Mouse (Mus musculus) kidney, embryonic 14.5 days (tissue): Measurements from ENCODE around the gene Zdhhc17. TPM values are rescaled to one million over a fixed set of nuclear protein-coding genes. Genes with fewer than 3 reads are reported as not detected.

Experiments
- ATAC-seq: fragments of 200-750 bp; cut with Nextera tagmentation; 2 replicates; pipeline ENCODE4 v1.8.0; 2017; ENCODE audit warnings: moderate number of reproducible peaks, mild to moderate bottlenecking, moderate TSS enrichment, moderate library complexity; ENCODE audit not compliant: low FRiP score, low TSS enrichment
- H3K27ac ChIP-seq: fragments of 300-500 bp; sonication (generic); 2 replicates; pipeline ENCODE4 v1.5.1; 2014; ENCODE audit warnings: low read depth, mild to moderate bottlenecking, low read length, moderate library complexity, mixed read lengths
- H3K27me3 ChIP-seq: fragments of 300-500 bp; sonication (generic); 2 replicates; pipeline ENCODE4 v1.6.1; 2014; ENCODE audit warnings: mild to moderate bottlenecking, low read length; ENCODE audit not compliant: control insufficient read depth, insufficient read depth
- H3K36me3 ChIP-seq: fragments of 300-500 bp; sonication (generic); 2 replicates; pipeline ENCODE4 v1.6.1; 2014; ENCODE audit warnings: low read length, mixed read lengths; ENCODE audit not compliant: control insufficient read depth, insufficient read depth
- H3K4me1 ChIP-seq: fragments of 300-500 bp; sonication (generic); 2 replicates; pipeline ENCODE4 v1.6.1; 2014; ENCODE audit warnings: low read length, mixed read lengths; ENCODE audit not compliant: control insufficient read depth, insufficient read depth
- H3K4me2 ChIP-seq: fragments of 300-500 bp; sonication (generic); replicated peaks from 2 replicates; pipeline ENCODE4 v1.6.1; 2014; ENCODE audit warnings: low read depth, mild to moderate bottlenecking, low read length
- H3K4me3 ChIP-seq: fragments of 300-500 bp; sonication (generic); 2 replicates; pipeline ENCODE4 v1.5.1; 2014; ENCODE audit warnings: mild to moderate bottlenecking, low read length
- H3K9ac ChIP-seq: fragments of 300-500 bp; sonication (generic); 2 replicates; pipeline ENCODE4 v1.6.1; 2014; ENCODE audit warnings: low read depth, mild to moderate bottlenecking, low read length, moderate library complexity
- H3K9me3 ChIP-seq: fragments of 300-500 bp; sonication (generic); 2 replicates; pipeline ENCODE4 v1.6.1; 2016; ENCODE audit warnings: low read length; ENCODE audit not compliant: control insufficient read depth
- WGBS: fragments of 180-500 bp; shearing (Covaris S2); extraction: QIAGEN DNeasy Blood & Tissue Kit; methylation state at CpG from one replicate; pipeline ENCODE4 v1.1.7; 2014; 5-methylcytosine and 5-hydroxymethylcytosine counted together
- polyA plus RNA-seq: library from polyadenylated mRNA; unstranded; fragments of >200 nt; fragmentation: Nextera tagmentation; extraction: Ambion mirVana; gene quantifications from 2 replicates; pipeline ENCODE4 v1.2.1, GENCODE M21; 2014

The Zdhhc17 gene
- polyA plus RNA-seq, 1 experiment from 2014 or later = 33.5 TPM

DNA sequence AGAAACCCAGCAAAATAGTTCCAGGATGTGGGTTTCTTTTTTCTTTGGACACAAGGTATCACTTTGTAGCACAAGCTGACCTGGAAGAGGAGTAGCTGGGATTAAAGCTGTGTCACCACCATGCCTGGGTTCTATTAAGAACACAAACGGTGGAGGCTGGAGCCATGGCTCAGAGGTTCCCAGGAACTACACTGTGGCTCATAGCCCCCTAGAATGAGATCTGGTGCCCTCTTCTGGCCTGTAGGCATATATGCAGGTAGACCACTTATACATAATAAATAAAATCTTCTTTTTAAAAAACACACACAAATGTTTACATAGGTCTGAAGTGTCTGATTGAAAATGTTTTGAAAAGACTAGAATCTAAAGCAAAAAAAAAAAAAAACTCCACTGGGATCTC lies 33.9 kb downstream of the Zdhhc17 start:
- Histone ChIP-seq H3K27me3 (no peaks in the 10 kb centered on the region), H3K36me3 (peaks cover 41% of the 10 kb centered on the region)
- ATAC-seq = peak; percentile 69; the same call in 1 of the 2 replicates

DNA sequence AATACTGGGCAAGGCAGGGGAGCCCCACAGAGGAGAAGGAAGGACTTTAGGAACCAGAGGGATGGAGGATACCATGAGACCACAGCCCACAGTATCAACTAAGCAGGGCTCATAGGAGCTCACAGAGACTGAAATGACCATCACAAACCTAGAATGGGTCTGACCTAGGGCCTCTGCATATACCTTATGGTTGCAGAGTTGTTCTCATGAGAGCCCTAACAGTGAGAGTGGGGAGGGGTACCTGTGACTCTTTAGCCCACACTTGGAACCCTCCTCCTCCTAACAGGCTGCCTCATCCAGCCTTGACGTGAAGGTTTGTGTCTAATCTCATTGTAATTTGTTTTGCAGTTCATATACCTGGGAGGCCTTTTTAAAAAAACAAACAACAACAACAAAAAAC lies 35.1 kb downstream of the Zdhhc17 start:
- 91% methylated on average over 1 of the region's 1 CpGs for WGBS
- Histone ChIP-seq H3K4me3 (no peak overlapping the region), H3K36me3 (peaks cover 39% of the 10 kb centered on the region), H3K9ac (no peak overlapping the region), H3K9me3 (no peaks in the 10 kb centered on the region), H3K27ac (no peak overlapping the region), H3K27me3 (no peaks in the 10 kb centered on the region), H3K4me2 (no peak overlapping the region), H3K4me1 (no peaks in the 10 kb centered on the region)
- ATAC-seq = no peak

More for the DNA sequence above, 33.9 kb downstream of the Zdhhc17 start:
- H3K4me2 ChIP-seq = no peak overlapping the region
- H3K9ac ChIP-seq = no peak overlapping the region
- 3% methylated on average over 1 of the region's 1 CpGs for WGBS
- no peak overlapping the region for H3K27ac ChIP-seq
- no peaks in the 10 kb centered on the region for H3K9me3 ChIP-seq
- H3K4me3 ChIP-seq = no peak overlapping the region
- no peaks in the 10 kb centered on the region for H3K4me1 ChIP-seq

DNA sequence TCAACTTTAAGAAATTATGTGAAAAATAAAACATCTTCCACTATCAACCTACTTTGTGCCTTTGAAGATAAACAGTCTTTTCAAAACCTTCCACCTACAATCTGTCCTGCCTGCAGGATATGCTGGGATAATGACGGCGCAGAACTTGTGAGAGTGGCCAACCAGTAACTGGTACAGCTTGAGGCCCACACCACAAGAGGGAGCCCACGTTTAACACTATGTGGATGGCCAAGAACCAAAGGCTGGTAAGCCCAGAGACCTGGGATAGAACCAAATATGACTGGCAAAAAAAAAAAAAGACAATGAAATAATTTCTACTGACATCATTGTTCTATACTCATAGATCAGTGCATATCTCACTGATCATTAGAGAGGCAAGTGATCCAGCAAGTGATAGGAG lies 35.5 kb downstream of the Zdhhc17 start:
- H3K4me2 ChIP-seq = no peak overlapping the region
- no peak overlapping the region for H3K9ac ChIP-seq
- no peak for ATAC-seq
- no peak overlapping the region for H3K4me3 ChIP-seq
- WGBS = 76% methylated on average over 3 of the region's 3 CpGs
- H3K27me3 ChIP-seq = no peaks in the 10 kb centered on the region
- no peaks in the 10 kb centered on the region for H3K4me1 ChIP-seq
- no peak overlapping the region for H3K27ac ChIP-seq
- peaks cover 38% of the 10 kb centered on the region for H3K36me3 ChIP-seq
- H3K9me3 ChIP-seq = no peaks in the 10 kb centered on the region

DNA sequence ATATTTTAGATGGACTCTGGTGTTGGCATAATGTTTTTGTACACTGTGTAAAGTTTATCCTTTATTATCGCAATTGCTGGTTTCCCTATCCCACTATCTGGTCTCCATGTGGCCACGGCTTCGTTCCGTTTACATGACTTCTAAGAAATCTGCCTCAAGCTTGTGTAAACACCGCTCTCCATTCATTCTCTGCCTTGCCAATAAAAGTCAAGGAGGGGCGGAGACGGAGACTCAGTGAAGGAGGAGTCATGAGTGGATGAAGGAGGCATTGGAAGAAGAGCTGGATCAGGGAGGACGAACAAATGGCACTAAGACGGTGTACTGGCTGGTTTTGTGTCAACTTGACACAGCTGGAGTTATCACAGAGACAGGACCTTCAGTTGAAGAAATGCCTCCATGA lies 37.9 kb downstream of the Zdhhc17 start:
- Histone ChIP-seq H3K4me3 (no peak overlapping the region), H3K27me3 (no peaks in the 10 kb centered on the region), H3K9ac (no peak overlapping the region), H3K9me3 (no peaks in the 10 kb centered on the region), H3K27ac (no peak overlapping the region), H3K36me3 (peaks cover 31% of the 10 kb centered on the region), H3K4me1 (no peaks in the 10 kb centered on the region), H3K4me2 (no peak overlapping the region)
- ATAC-seq = no peak
- 41% methylated on average over 9 of the region's 9 CpGs for WGBS

DNA sequence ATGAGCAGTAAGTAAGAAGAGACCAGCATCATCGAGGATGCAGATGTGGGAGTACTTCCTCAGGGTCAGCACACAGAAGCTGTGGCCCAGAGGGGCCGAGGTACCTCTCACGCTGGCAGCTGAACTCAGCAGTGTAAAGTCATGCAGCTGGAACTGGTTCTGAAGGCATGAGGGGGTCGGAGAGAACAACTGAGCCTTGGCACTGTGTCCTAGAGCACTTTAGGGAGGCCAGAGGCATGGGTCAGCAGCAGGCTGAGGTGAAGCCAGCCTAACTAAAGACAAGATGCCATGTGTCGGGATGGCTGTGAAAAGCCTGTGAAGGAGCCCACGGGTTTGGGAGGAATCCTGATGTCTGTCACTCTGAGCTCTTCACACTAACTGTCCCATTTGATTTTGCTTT lies 38.5 kb downstream of the Zdhhc17 start:
- peaks cover 36% of the 10 kb centered on the region for H3K36me3 ChIP-seq
- no peak overlapping the region for H3K27ac ChIP-seq
- no peak overlapping the region for H3K4me2 ChIP-seq
- H3K4me3 ChIP-seq = no peak overlapping the region
- H3K4me1 ChIP-seq = no peaks in the 10 kb centered on the region
- WGBS = 31% methylated on average over 6 of the region's 6 CpGs
- no peaks in the 10 kb centered on the region for H3K27me3 ChIP-seq
- no peak for ATAC-seq
- no peaks in the 10 kb centered on the region for H3K9me3 ChIP-seq
- H3K9ac ChIP-seq = no peak overlapping the region

DNA sequence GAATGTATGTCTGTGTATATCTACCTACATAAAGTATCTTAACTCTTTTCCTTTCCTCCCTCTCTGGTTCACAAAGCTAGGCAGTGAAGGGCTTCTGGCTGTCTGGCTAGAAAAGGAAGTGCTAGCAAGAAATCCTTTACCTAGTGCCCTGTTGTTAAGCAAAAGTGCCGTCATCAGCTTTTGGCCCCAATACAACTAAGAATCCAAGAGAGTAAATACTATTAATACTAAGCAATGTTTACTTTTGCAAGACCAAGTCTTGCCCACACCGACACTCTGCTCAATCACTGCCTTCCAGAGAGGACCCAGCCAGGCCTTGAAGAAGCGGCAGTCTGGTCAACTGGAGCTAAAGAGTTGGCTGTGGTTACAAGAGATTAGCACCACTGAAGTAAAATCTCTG lies 38.9 kb downstream of the Zdhhc17 start:
- no peak for ATAC-seq
- peaks cover 36% of the 10 kb centered on the region for H3K36me3 ChIP-seq
- no peaks in the 10 kb centered on the region for H3K4me1 ChIP-seq
- H3K4me2 ChIP-seq = no peak overlapping the region
- no peaks in the 10 kb centered on the region for H3K9me3 ChIP-seq
- no peak overlapping the region for H3K4me3 ChIP-seq
- H3K27ac ChIP-seq = no peak overlapping the region
- H3K27me3 ChIP-seq = no peaks in the 10 kb centered on the region
- no peak overlapping the region for H3K9ac ChIP-seq
- WGBS = 65% methylated on average over 3 of the region's 3 CpGs

DNA sequence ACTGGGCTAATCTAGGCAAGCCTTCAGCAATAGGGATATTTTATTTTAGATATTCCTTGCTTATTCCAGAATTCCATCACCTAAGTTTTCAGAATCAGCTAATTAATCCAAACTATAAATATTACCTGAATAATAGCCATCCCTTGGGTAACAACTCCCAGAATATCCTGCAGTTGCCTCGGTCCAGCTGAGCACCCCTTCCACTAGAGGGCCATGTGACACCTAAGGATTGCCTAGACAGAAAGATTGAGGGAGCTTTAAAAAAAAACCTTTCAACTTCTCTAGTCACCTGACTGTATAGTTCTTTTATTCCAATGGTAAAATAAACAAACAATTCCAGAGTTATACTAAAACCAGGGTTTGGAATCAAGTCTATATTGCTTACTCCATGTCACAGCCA lies 47.8 kb downstream of the Zdhhc17 start:
- H3K9ac ChIP-seq = no peak overlapping the region
- no peak overlapping the region for H3K4me2 ChIP-seq
- H3K4me1 ChIP-seq = no peaks in the 10 kb centered on the region
- no peaks in the 10 kb centered on the region for H3K27me3 ChIP-seq
- no peak overlapping the region for H3K4me3 ChIP-seq
- no peak for ATAC-seq
- H3K27ac ChIP-seq = no peak overlapping the region
- WGBS = 29% methylated on average over 1 of the region's 1 CpGs
- H3K36me3 ChIP-seq = peaks cover 35% of the 10 kb centered on the region
- H3K9me3 ChIP-seq = no peaks in the 10 kb centered on the region

DNA sequence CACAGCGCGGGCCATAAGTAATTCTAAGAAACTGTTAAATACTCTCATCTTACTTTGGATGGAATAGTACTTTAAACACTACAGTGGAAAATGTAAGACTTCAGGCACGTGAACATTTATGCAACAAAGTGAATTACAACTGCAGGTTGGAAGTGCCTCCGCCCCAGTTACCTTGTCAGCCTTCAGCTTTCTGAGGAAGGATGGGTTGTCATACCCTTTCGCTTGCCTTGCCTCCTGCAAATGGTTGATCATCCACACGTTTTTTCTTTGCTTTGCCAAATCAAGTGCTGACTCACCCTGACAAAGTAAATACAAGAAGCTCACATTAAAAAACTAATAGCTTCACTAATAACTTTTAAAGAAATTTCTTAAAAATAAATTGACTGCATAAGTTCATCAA lies 49.1 kb downstream of the Zdhhc17 start:
- Histone ChIP-seq H3K4me3 (no peak overlapping the region), H3K4me1 (no peaks in the 10 kb centered on the region), H3K27ac (no peak overlapping the region), H3K36me3 (peaks cover 34% of the 10 kb centered on the region), H3K9ac (no peak overlapping the region), H3K4me2 (no peak overlapping the region), H3K27me3 (no peaks in the 10 kb centered on the region), H3K9me3 (no peaks in the 10 kb centered on the region)
- ATAC-seq = no peak
- WGBS = 89% methylated on average over 6 of the region's 6 CpGs

DNA sequence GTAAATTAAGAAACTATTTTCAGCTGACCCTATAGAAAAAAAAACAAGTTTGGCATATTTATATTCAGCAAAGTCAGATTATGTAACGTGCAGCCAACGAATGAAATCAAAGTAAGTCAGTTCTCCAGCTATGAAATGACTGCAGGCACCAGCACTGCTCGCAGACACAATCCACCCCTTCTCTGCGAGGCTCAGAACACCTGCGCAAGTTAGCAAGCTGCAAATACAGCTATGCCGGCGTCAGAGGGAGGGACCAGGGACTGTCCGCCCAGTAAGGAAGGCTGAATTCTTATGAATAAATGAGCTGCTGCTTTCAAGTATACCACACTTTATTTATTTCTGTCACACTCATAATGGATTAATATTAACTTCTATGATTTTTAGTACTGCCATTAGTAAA lies 50.2 kb downstream of the Zdhhc17 start:
- Histone ChIP-seq H3K9me3 (no peaks in the 10 kb centered on the region), H3K4me1 (no peaks in the 10 kb centered on the region), H3K27ac (no peak overlapping the region), H3K9ac (no peak overlapping the region), H3K36me3 (peaks cover 39% of the 10 kb centered on the region), H3K4me2 (no peak overlapping the region), H3K4me3 (no peak overlapping the region), H3K27me3 (no peaks in the 10 kb centered on the region)
- ATAC-seq = no peak
- WGBS = 91% methylated on average over 8 of the region's 8 CpGs

DNA sequence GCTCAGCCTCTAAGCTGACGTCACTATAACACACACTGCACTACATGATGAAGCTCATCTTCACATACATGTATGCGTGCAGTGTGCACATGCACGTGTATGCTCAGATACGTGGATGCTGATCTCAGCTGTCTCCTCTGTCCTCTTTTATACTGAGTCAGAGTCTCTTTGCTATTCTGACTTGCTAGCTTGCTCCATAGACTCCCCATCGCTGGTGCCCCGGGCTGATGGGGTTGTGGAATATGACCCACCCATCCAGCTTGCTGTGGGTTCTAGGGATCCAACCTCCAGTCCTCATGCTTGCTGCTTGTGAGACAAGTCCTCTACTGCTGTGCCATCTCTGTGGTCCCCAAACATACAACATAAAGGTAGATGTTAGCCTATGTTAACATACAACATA lies 51.1 kb downstream of the Zdhhc17 start:
- H3K27ac ChIP-seq = no peak overlapping the region
- H3K27me3 ChIP-seq = no peaks in the 10 kb centered on the region
- no peaks in the 10 kb centered on the region for H3K4me1 ChIP-seq
- no peak overlapping the region for H3K4me2 ChIP-seq
- no peaks in the 10 kb centered on the region for H3K9me3 ChIP-seq
- peaks cover 40% of the 10 kb centered on the region for H3K36me3 ChIP-seq
- H3K4me3 ChIP-seq = no peak overlapping the region
- no peak overlapping the region for H3K9ac ChIP-seq
- no peak for ATAC-seq
- 95% methylated on average over 6 of the region's 6 CpGs for WGBS
